Mouse (Mus musculus): Measurements from ENCODE around the gene Diras1. TPM values are rescaled to one million over a fixed set of nuclear protein-coding genes. Genes with fewer than 3 reads are reported as not detected.

Gene Diras1
- total and polyA plus RNA-seq, 2 experiments from 2014 or later = 95.2 to 119 TPM

- ATAC-seq (ENCODE audit: low FRiP score) (no peak), DNase-seq (ENCODE audit: low spot score) (no peak)
- no peak for TF ChIP-seq CTCF (IDR thresholded peaks at IDR 0.05)
- 0 out of 2 replicates have a peak, but pooled peaks cover 3% of the 10 kb centered on the region for H3K4me1 ChIP-seq (ENCODE audit: insufficient read depth, low read length)
- WGBS = 84% methylated on average over 8 of the region's 8 CpGs
- H3K4me2 ChIP-seq (ENCODE audit: low read depth, low read length, poor library complexity, severe bottlenecking) = no peak overlapping the region
- H3K27ac ChIP-seq (ENCODE audit: low read depth, low read length) = no peak overlapping the region
- H3K9ac ChIP-seq (replicated peaks; ENCODE audit: low read length, poor library complexity, severe bottlenecking) = no peak overlapping the region
- H3K36me3 ChIP-seq (ENCODE audit: insufficient read depth, low read length) = no peaks in the 10 kb centered on the region
- H3K9me3 ChIP-seq (ENCODE audit: low read length) = no peaks in the 10 kb centered on the region
- H3K27me3 ChIP-seq (ENCODE audit: insufficient read depth, low read length) = no peaks in the 10 kb centered on the region
- no peak overlapping the region for H3K4me3 ChIP-seq (ENCODE audit: low read depth, low read length)
Observed at GRCm38 (mm10) chr10:80970159-80970558, 55.3 kb downstream of the Diras1 start.

Other genes starting within 250 kb of the Diras1 start
- 18.3 and 34.2 TPM in 2 replicates for gene Sf3a2, start 227.5 kb downstream of the Diras1 start, total RNA-seq (2014; rRNA removed)
- gene Sf3a2, start 227.5 kb downstream of the Diras1 start, polyA plus RNA-seq (2015; fragmentation: Nextera tagmentation; extraction: Ambion mirVana) = 61.5 and 64.3 TPM in 2 replicates
- gene Plekhj1, start 227.0 kb downstream of the Diras1 start, total RNA-seq (2014; rRNA removed) = 68.0 and 88.1 TPM in 2 replicates
- 94.1 and 103 TPM in 2 replicates for gene Plekhj1, start 227.0 kb downstream of the Diras1 start, polyA plus RNA-seq (2015; fragmentation: Nextera tagmentation; extraction: Ambion mirVana)
- gene Amh, start 220.4 kb downstream of the Diras1 start, total RNA-seq (2014; rRNA removed) = 0.82 and 2.9 TPM in 2 replicates
- gene Amh, start 220.4 kb downstream of the Diras1 start, polyA plus RNA-seq (2015; fragmentation: Nextera tagmentation; extraction: Ambion mirVana) = not detected in 2 replicates
- not detected in 2 replicates for gene Jsrp1, start 212.2 kb downstream of the Diras1 start, total RNA-seq (2014; rRNA removed)
- gene Jsrp1, start 212.2 kb downstream of the Diras1 start, polyA plus RNA-seq (2015; fragmentation: Nextera tagmentation; extraction: Ambion mirVana) = 0.83 and 1.1 TPM in 2 replicates
- 863 and 928 TPM in 2 replicates for gene Oaz1, start 199.0 kb downstream of the Diras1 start, total RNA-seq (2014; rRNA removed)
- 1,039 and 1,193 TPM in 2 replicates for gene Oaz1, start 199.0 kb downstream of the Diras1 start, polyA plus RNA-seq (2015; fragmentation: Nextera tagmentation; extraction: Ambion mirVana)
- gene Lingo3, start 181.6 kb downstream of the Diras1 start, total RNA-seq (2014; rRNA removed) = 39.3 and 61.0 TPM in 2 replicates
- gene Lingo3, start 181.6 kb downstream of the Diras1 start, polyA plus RNA-seq (2015; fragmentation: Nextera tagmentation; extraction: Ambion mirVana) = 24.4 and 26.8 TPM in 2 replicates
- 136 and 249 TPM in 2 replicates for gene Lsm7, start 170.5 kb downstream of the Diras1 start, total RNA-seq (2014; rRNA removed)
- gene Lsm7, start 170.5 kb downstream of the Diras1 start, polyA plus RNA-seq (2015; fragmentation: Nextera tagmentation; extraction: Ambion mirVana) = 292 and 299 TPM in 2 replicates
- gene Sppl2b, start 170.4 kb downstream of the Diras1 start, total RNA-seq (2014; rRNA removed) = 116 and 132 TPM in 2 replicates
- 78.6 and 86.2 TPM in 2 replicates for gene Sppl2b, start 170.4 kb downstream of the Diras1 start, polyA plus RNA-seq (2015; fragmentation: Nextera tagmentation; extraction: Ambion mirVana)
- gene Tmprss9, start 153.8 kb downstream of the Diras1 start, total RNA-seq (2014; rRNA removed) = 0.09 and 0.11 TPM in 2 replicates
- gene Tmprss9, start 153.8 kb downstream of the Diras1 start, polyA plus RNA-seq (2015; fragmentation: Nextera tagmentation; extraction: Ambion mirVana) = 0.27 and 0.31 TPM in 2 replicates
- gene Timm13, start 124.7 kb downstream of the Diras1 start, total RNA-seq (2014; rRNA removed) = 153 and 267 TPM in 2 replicates
- gene Timm13, start 124.7 kb downstream of the Diras1 start, polyA plus RNA-seq (2015; fragmentation: Nextera tagmentation; extraction: Ambion mirVana) = 362 and 384 TPM in 2 replicates
- 40.2 and 47.3 TPM in 2 replicates for gene Lmnb2, start 107.4 kb downstream of the Diras1 start, total RNA-seq (2014; rRNA removed)
- 22.6 and 22.7 TPM in 2 replicates for gene Lmnb2, start 107.4 kb downstream of the Diras1 start, polyA plus RNA-seq (2015; fragmentation: Nextera tagmentation; extraction: Ambion mirVana)
- gene Gadd45b, start 95.6 kb downstream of the Diras1 start, total RNA-seq (2014; rRNA removed) = 3.5 and 7.3 TPM in 2 replicates
- gene Gadd45b, start 95.6 kb downstream of the Diras1 start, polyA plus RNA-seq (2015; fragmentation: Nextera tagmentation; extraction: Ambion mirVana) = 5.0 and 6.4 TPM in 2 replicates
- 27.6 and 40.7 TPM in 2 replicates for gene Gng7, start 10.7 kb downstream of the Diras1 start, total RNA-seq (2014; rRNA removed)
- gene Gng7, start 10.7 kb downstream of the Diras1 start, polyA plus RNA-seq (2015; fragmentation: Nextera tagmentation; extraction: Ambion mirVana) = 29.5 and 29.9 TPM in 2 replicates
- gene Slc39a3, start 11.8 kb upstream of the Diras1 start, total RNA-seq (2014; rRNA removed) = 115 and 122 TPM in 2 replicates
- gene Slc39a3, start 11.8 kb upstream of the Diras1 start, polyA plus RNA-seq (2015; fragmentation: Nextera tagmentation; extraction: Ambion mirVana) = 50.2 and 54.7 TPM in 2 replicates
- gene Sgta, start 34.5 kb upstream of the Diras1 start, total RNA-seq (2014; rRNA removed) = 216 and 236 TPM in 2 replicates
- gene Sgta, start 34.5 kb upstream of the Diras1 start, polyA plus RNA-seq (2015; fragmentation: Nextera tagmentation; extraction: Ambion mirVana) = 325 and 348 TPM in 2 replicates
- 59.9 and 67.1 TPM in 2 replicates for gene Thop1, start 44.4 kb upstream of the Diras1 start, total RNA-seq (2014; rRNA removed)
- 35.2 and 35.8 TPM in 2 replicates for gene Thop1, start 44.4 kb upstream of the Diras1 start, polyA plus RNA-seq (2015; fragmentation: Nextera tagmentation; extraction: Ambion mirVana)
- gene Creb3l3, start 73.2 kb upstream of the Diras1 start, total RNA-seq (2014; rRNA removed) = 0.28 and 1.6 TPM in 2 replicates
- 0.62 and 0.81 TPM in 2 replicates for gene Creb3l3, start 73.2 kb upstream of the Diras1 start, polyA plus RNA-seq (2015; fragmentation: Nextera tagmentation; extraction: Ambion mirVana)
- 256 and 261 TPM in 2 replicates for gene Map2k2, start 80.3 kb upstream of the Diras1 start, total RNA-seq (2014; rRNA removed)
- 210 and 218 TPM in 2 replicates for gene Map2k2, start 80.3 kb upstream of the Diras1 start, polyA plus RNA-seq (2015; fragmentation: Nextera tagmentation; extraction: Ambion mirVana)
- 23.6 and 29.5 TPM in 2 replicates for gene Zbtb7a, start 109.6 kb upstream of the Diras1 start, total RNA-seq (2014; rRNA removed)
- 16.1 and 18.0 TPM in 2 replicates for gene Zbtb7a, start 109.6 kb upstream of the Diras1 start, polyA plus RNA-seq (2015; fragmentation: Nextera tagmentation; extraction: Ambion mirVana)
- 31.2 and 38.0 TPM in 2 replicates for gene Pias4, start 142.3 kb upstream of the Diras1 start, total RNA-seq (2014; rRNA removed)
- 30.1 and 31.3 TPM in 2 replicates for gene Pias4, start 142.3 kb upstream of the Diras1 start, polyA plus RNA-seq (2015; fragmentation: Nextera tagmentation; extraction: Ambion mirVana)
- gene Eef2, start 151.0 kb upstream of the Diras1 start, total RNA-seq (2014; rRNA removed) = 2,062 and 2,304 TPM in 2 replicates
- gene Eef2, start 151.0 kb upstream of the Diras1 start, polyA plus RNA-seq (2015; fragmentation: Nextera tagmentation; extraction: Ambion mirVana) = 440 and 459 TPM in 2 replicates
- gene Dapk3, start 157.3 kb upstream of the Diras1 start, total RNA-seq (2014; rRNA removed) = 56.7 and 88.8 TPM in 2 replicates
- 59.1 and 60.9 TPM in 2 replicates for gene Dapk3, start 157.3 kb upstream of the Diras1 start, polyA plus RNA-seq (2015; fragmentation: Nextera tagmentation; extraction: Ambion mirVana)
- gene 4930442H23Rik, start 158.2 kb upstream of the Diras1 start, total RNA-seq (2014; rRNA removed) = not detected in 2 replicates
- not detected in 2 replicates for gene 4930442H23Rik, start 158.2 kb upstream of the Diras1 start, polyA plus RNA-seq (2015; fragmentation: Nextera tagmentation; extraction: Ambion mirVana)
- not detected in 2 replicates for gene Nmrk2, start 176.4 kb upstream of the Diras1 start, total RNA-seq (2014; rRNA removed)
- gene Nmrk2, start 176.4 kb upstream of the Diras1 start, polyA plus RNA-seq (2015; fragmentation: Nextera tagmentation; extraction: Ambion mirVana) = 0.14 TPM in 1 of 2 replicates, not detected in the other
- 195 and 200 TPM in 2 replicates for gene Atcay, start 205.2 kb upstream of the Diras1 start, total RNA-seq (2014; rRNA removed)
- gene Atcay, start 205.2 kb upstream of the Diras1 start, polyA plus RNA-seq (2015; fragmentation: Nextera tagmentation; extraction: Ambion mirVana) = 91.4 and 94.1 TPM in 2 replicates
- 61.3 and 70.2 TPM in 2 replicates for gene Zfr2, start 207.5 kb upstream of the Diras1 start, total RNA-seq (2014; rRNA removed)
- gene Zfr2, start 207.5 kb upstream of the Diras1 start, polyA plus RNA-seq (2015; fragmentation: Nextera tagmentation; extraction: Ambion mirVana) = 24.9 and 25.3 TPM in 2 replicates
- gene Matk, start 227.3 kb upstream of the Diras1 start, total RNA-seq (2014; rRNA removed) = 110 and 114 TPM in 2 replicates
- gene Matk, start 227.3 kb upstream of the Diras1 start, polyA plus RNA-seq (2015; fragmentation: Nextera tagmentation; extraction: Ambion mirVana) = 96.9 and 108 TPM in 2 replicates
- gene Mrpl54, start 241.3 kb upstream of the Diras1 start, total RNA-seq (2014; rRNA removed) = 145 and 164 TPM in 2 replicates
- 162 and 179 TPM in 2 replicates for gene Mrpl54, start 241.3 kb upstream of the Diras1 start, polyA plus RNA-seq (2015; fragmentation: Nextera tagmentation; extraction: Ambion mirVana)
- gene Apba3, start 241.3 kb upstream of the Diras1 start, total RNA-seq (2014; rRNA removed) = 45.0 and 64.8 TPM in 2 replicates
- gene Apba3, start 241.3 kb upstream of the Diras1 start, polyA plus RNA-seq (2015; fragmentation: Nextera tagmentation; extraction: Ambion mirVana) = 25.0 and 25.2 TPM in 2 replicates